Mouse (Mus musculus) spleen, embryonic (tissue): ENCODE results near the gene Gm20388.

Source experiments
- CTCF ChIA-PET: fragments of 350-600 bp; sonication (Branson Sonifier 250); formaldehyde crosslinking; loops from one replicate; lab custom pipeline; 2022; lab: Charles Lee

The Gm20388 gene

GRCm38 (mm10) chr8:122574667-122575251, 2664.1 kb downstream of the Gm20388 start:
- CTCF ChIA-PET: no interaction called here

- CTCF ChIA-PET: no interaction called here
Observed at GRCm38 (mm10) chr8:122575286-122575685, 2664.6 kb downstream of the Gm20388 start.

- CTCF ChIA-PET: no interaction called here
Observed at GRCm38 (mm10) chr8:122575735-122576647, 2665.3 kb downstream of the Gm20388 start.

- CTCF ChIA-PET: no interaction called here
Observed at GRCm38 (mm10) chr8:122576648-122577022, 2666.0 kb downstream of the Gm20388 start, which contains the start of gene Aprt. Aprt (minus strand) TSS chr8:122576909.

GRCm38 (mm10) chr8:122577116-122577515, 2666.5 kb downstream of the Gm20388 start:
- CTCF ChIA-PET: no interaction called here

GRCm38 (mm10) chr8:122579196-122579595, 2668.6 kb downstream of the Gm20388 start:
- CTCF ChIA-PET: interaction anchor here (0.6 kb wide), 1 partner anchor 711 kb away, joined by 3 read pairs; no protein-coding TSS in a partner anchor

- CTCF ChIA-PET: no interaction called here
Observed at GRCm38 (mm10) chr8:122580926-122581325, 2670.3 kb downstream of the Gm20388 start.

GRCm38 (mm10) chr8:122584981-122585380, 2674.3 kb downstream of the Gm20388 start:
- CTCF ChIA-PET: interaction anchor here (0.6 kb wide), 1 partner anchor 280 kb away, joined by 4 read pairs; no protein-coding TSS in a partner anchor

GRCm38 (mm10) chr8:122585411-122585891, 2674.8 kb downstream of the Gm20388 start:
- CTCF ChIA-PET: interaction anchor here (0.6 kb wide), 1 partner anchor 279 kb away, joined by 4 read pairs; no protein-coding TSS in a partner anchor

GRCm38 (mm10) chr8:122586171-122586570, 2675.5 kb downstream of the Gm20388 start:
- CTCF ChIA-PET: no interaction called here

- CTCF ChIA-PET: no interaction called here
Observed at GRCm38 (mm10) chr8:122586749-122587148, 2676.1 kb downstream of the Gm20388 start.

GRCm38 (mm10) chr8:122593240-122593639, 2682.6 kb downstream of the Gm20388 start:
- CTCF ChIA-PET: no interaction called here

GRCm38 (mm10) chr8:122593783-122594507, 2683.3 kb downstream of the Gm20388 start:
- CTCF ChIA-PET: no interaction called here

GRCm38 (mm10) chr8:122596031-122596430, 2685.4 kb downstream of the Gm20388 start:
- CTCF ChIA-PET: no interaction called here

- CTCF ChIA-PET: interaction anchor here (0.6 kb wide), 1 partner anchor 53 kb away, joined by 3 read pairs; no protein-coding TSS in a partner anchor
Observed at GRCm38 (mm10) chr8:122600666-122601065, 2690.0 kb downstream of the Gm20388 start.

GRCm38 (mm10) chr8:122604640-122605039, 2694.0 kb downstream of the Gm20388 start:
- CTCF ChIA-PET: no interaction called here

GRCm38 (mm10) chr8:122605367-122605766, 2694.7 kb downstream of the Gm20388 start:
- CTCF ChIA-PET: no interaction called here

GRCm38 (mm10) chr8:122606810-122607209, 2696.2 kb downstream of the Gm20388 start:
- CTCF ChIA-PET: no interaction called here

GRCm38 (mm10) chr8:122610209-122610608, 2699.6 kb downstream of the Gm20388 start:
- CTCF ChIA-PET: interaction anchor here (0.6 to 0.9 kb wide), 2 partner anchors 41 to 114 kb away, joined by 3 to 4 read pairs; no protein-coding TSS in a partner anchor

GRCm38 (mm10) chr8:122610612-122611277, 2700.1 kb downstream of the Gm20388 start:
- CTCF ChIA-PET: interaction anchor here (0.6 to 0.9 kb wide), 2 partner anchors 42 to 114 kb away, joined by 3 to 4 read pairs; no protein-coding TSS in a partner anchor
